Mouse (Mus musculus) hindbrain, embryonic 14.5 days (tissue): ENCODE measurements around the gene Mrpl44. TPM values are rescaled to one million over a fixed set of nuclear protein-coding genes. Genes with fewer than 3 reads are reported as not detected.

Experiments used
- ATAC-seq: fragments of 200-750 bp; cut with Nextera tagmentation; 2 replicates; pipeline ENCODE4 v1.8.0; 2017; ENCODE audit warnings: moderate number of reproducible peaks, mild to moderate bottlenecking, moderate TSS enrichment, moderate library complexity; ENCODE audit not compliant: low FRiP score
- DNase-seq: peaks from one replicate; pipeline ENCODE4 v3.0.0-alpha.2; 2015; ENCODE audit warnings: low spot score
- H3K27ac ChIP-seq: fragments of 300-500 bp; sonication (generic); 2 replicates; pipeline ENCODE4 v1.5.1; 2014; ENCODE audit warnings: mild to moderate bottlenecking, moderate library complexity
- H3K27me3 ChIP-seq: fragments of 300-500 bp; sonication (generic); 2 replicates; pipeline ENCODE4 v1.6.1; 2014; ENCODE audit warnings: mild to moderate bottlenecking, low read length, mixed read lengths; ENCODE audit not compliant: control insufficient read depth, insufficient read depth
- H3K36me3 ChIP-seq: fragments of 300-500 bp; sonication (generic); replicated peaks from 2 replicates; pipeline ENCODE4 v1.6.1; 2014; ENCODE audit not compliant: control insufficient read depth, insufficient read depth
- H3K4me1 ChIP-seq: fragments of 300-500 bp; sonication (generic); replicated peaks from 2 replicates; pipeline ENCODE4 v1.6.1; 2014; ENCODE audit warnings: antibody characterized with exemption, low read length, mixed read lengths; ENCODE audit not compliant: control insufficient read depth, insufficient read depth
- H3K4me2 ChIP-seq: fragments of 300-500 bp; sonication (generic); replicated peaks from 2 replicates; pipeline ENCODE4 v1.6.1; 2014; ENCODE audit warnings: mild to moderate bottlenecking, moderate library complexity
- H3K4me3 ChIP-seq: fragments of 300-500 bp; sonication (generic); replicated peaks from 2 replicates; pipeline ENCODE4 v1.5.1; 2014; ENCODE audit warnings: mild to moderate bottlenecking, low read length
- H3K9ac ChIP-seq: fragments of 300-500 bp; sonication (generic); 2 replicates; pipeline ENCODE4 v1.6.1; 2014
- H3K9me3 ChIP-seq: fragments of 300-500 bp; sonication (generic); 2 replicates; pipeline ENCODE4 v1.6.1; 2016; ENCODE audit warnings: low read length; ENCODE audit not compliant: control insufficient read depth
- WGBS: fragments of 180-500 bp; shearing (Covaris S2); extraction: QIAGEN DNeasy Blood & Tissue Kit; methylation state at CpG from one replicate; pipeline ENCODE4 v1.1.7; 2014; 5-methylcytosine and 5-hydroxymethylcytosine counted together
- polyA plus RNA-seq: library from polyadenylated mRNA; unstranded; fragments of >200 nt; fragmentation: Nextera tagmentation; extraction: Ambion mirVana; gene quantifications from 2 replicates; pipeline ENCODE4 v1.2.1, GENCODE M21; 2014

Gene Mrpl44
- polyA plus RNA-seq, 1 experiment from 2014 or later: 38.9 TPM

GRCm38 (mm10) chr1:79774164-79774780 lies 1.5 kb upstream of the Mrpl44 start:
- ATAC-seq: no peak
- no peaks in the 10 kb centered on the region for H3K9me3 ChIP-seq
- H3K9ac ChIP-seq: no peak overlapping the region
- peaks cover 5% of the 10 kb centered on the region; the same call in 1 of the 2 replicates for H3K4me1 ChIP-seq
- H3K36me3 ChIP-seq: peaks cover 18% of the 10 kb centered on the region
- no peak overlapping the region for H3K27ac ChIP-seq
- DNase-seq: no peak
- no peak overlapping the region for H3K4me2 ChIP-seq
- H3K4me3 ChIP-seq: no peak overlapping the region
- 76% methylated on average over 4 of the region's 4 CpGs for WGBS
- no peaks in the 10 kb centered on the region for H3K27me3 ChIP-seq

GRCm38 (mm10) chr1:79778011-79778410 lies 2.2 kb downstream of the Mrpl44 start:
- DNase-seq: no peak

GRCm38 (mm10) chr1:79782433-79782832 lies 6.6 kb downstream of the Mrpl44 start:
- Histone ChIP-seq H3K4me3 (no peak overlapping the region), H3K9ac (no peak overlapping the region), H3K27me3 (no peaks in the 10 kb centered on the region), H3K36me3 (peaks cover 58% of the 10 kb centered on the region), H3K4me2 (no peak overlapping the region), H3K9me3 (no peaks in the 10 kb centered on the region), H3K27ac (no peak overlapping the region), H3K4me1 (no peaks in the 10 kb centered on the region)
- ATAC-seq: 0 out of 2 replicates have a peak, but pooled peaks have one; percentile 25
- 78% methylated on average over 3 of the region's 3 CpGs for WGBS
- DNase-seq: no peak

More at GRCm38 (mm10) chr1:79778011-79778410, 2.2 kb downstream of the Mrpl44 start:
- no peaks in the 10 kb centered on the region for H3K9me3 ChIP-seq
- no peak overlapping the region for H3K9ac ChIP-seq
- peaks cover 54% of the 10 kb centered on the region for H3K36me3 ChIP-seq
- 91% methylated on average over 11 of the region's 11 CpGs for WGBS
- no peak overlapping the region for H3K27ac ChIP-seq
- no peak for ATAC-seq
- H3K4me2 ChIP-seq: no peak overlapping the region
- peaks cover 5% of the 10 kb centered on the region; the same call in 1 of the 2 replicates for H3K4me1 ChIP-seq
- H3K4me3 ChIP-seq: no peak overlapping the region
- H3K27me3 ChIP-seq: no peaks in the 10 kb centered on the region

- Histone ChIP-seq H3K4me2 (no peak overlapping the region), H3K9ac (no peak overlapping the region), H3K4me1 (no peaks in the 10 kb centered on the region), H3K4me3 (no peak overlapping the region), H3K36me3 (peaks cover 19% of the 10 kb centered on the region), H3K9me3 (no peaks in the 10 kb centered on the region), H3K27me3 (no peaks in the 10 kb centered on the region), H3K27ac (no peak overlapping the region)
- WGBS: 70% methylated on average over 7 of the region's 7 CpGs
- ATAC-seq (peak; percentile 91), DNase-seq (peak; percentile 76)
These were observed 10.6 kb downstream of the Mrpl44 start for GRCm38 (mm10) chr1:79786267-79786927.

- ATAC-seq (no peak), DNase-seq (no peak)
- Histone ChIP-seq H3K9me3 (no peaks in the 10 kb centered on the region), H3K27me3 (no peaks in the 10 kb centered on the region), H3K4me3 (no peak overlapping the region), H3K9ac (no peak overlapping the region), H3K36me3 (0 out of 2 replicates have a peak, but pooled peaks cover 3% of the 10 kb centered on the region), H3K4me1 (no peaks in the 10 kb centered on the region), H3K27ac (no peak overlapping the region), H3K4me2 (no peak overlapping the region)
- WGBS: 79% methylated on average over 3 of the region's 3 CpGs
These were observed 21.3 kb downstream of the Mrpl44 start for GRCm38 (mm10) chr1:79797084-79797483.

- H3K36me3 ChIP-seq: no peaks in the 10 kb centered on the region; the same call in 1 of the 2 replicates
- WGBS: 59% methylated on average over 11 of the region's 11 CpGs
- H3K4me2 ChIP-seq: no peak overlapping the region
- H3K27ac ChIP-seq: no peak overlapping the region
- no peaks in the 10 kb centered on the region for H3K9me3 ChIP-seq
- DNase-seq (no peak), ATAC-seq (peak; percentile 70)
- H3K4me3 ChIP-seq: no peak overlapping the region
- H3K27me3 ChIP-seq: no peaks in the 10 kb centered on the region
- no peak overlapping the region for H3K9ac ChIP-seq
- no peaks in the 10 kb centered on the region for H3K4me1 ChIP-seq
These were observed 27.1 kb downstream of the Mrpl44 start for GRCm38 (mm10) chr1:79802858-79803427.

GRCm38 (mm10) chr1:79803614-79804013 lies 27.8 kb downstream of the Mrpl44 start:
- Histone ChIP-seq H3K4me3 (no peak overlapping the region), H3K9me3 (no peaks in the 10 kb centered on the region), H3K36me3 (no peaks in the 10 kb centered on the region; the same call in 1 of the 2 replicates), H3K4me2 (no peak overlapping the region), H3K4me1 (no peaks in the 10 kb centered on the region), H3K9ac (no peak overlapping the region), H3K27me3 (no peaks in the 10 kb centered on the region), H3K27ac (no peak overlapping the region)
- ATAC-seq: no peak
- DNase-seq: no peak
- WGBS: 82% methylated on average over 7 of the region's 7 CpGs

GRCm38 (mm10) chr1:79806865-79807264 lies 31.0 kb downstream of the Mrpl44 start:
- DNase-seq (no peak), ATAC-seq (no peak)
- no peak overlapping the region for H3K4me2 ChIP-seq
- WGBS: 79% methylated on average over 5 of the region's 5 CpGs
- H3K4me1 ChIP-seq: no peaks in the 10 kb centered on the region
- H3K9me3 ChIP-seq: no peaks in the 10 kb centered on the region
- H3K9ac ChIP-seq: no peak overlapping the region
- peaks cover 3% of the 10 kb centered on the region; the same call in 1 of the 2 replicates for H3K36me3 ChIP-seq
- no peak overlapping the region for H3K27ac ChIP-seq
- no peak overlapping the region for H3K4me3 ChIP-seq
- no peaks in the 10 kb centered on the region for H3K27me3 ChIP-seq

GRCm38 (mm10) chr1:79809447-79809846 lies 33.6 kb downstream of the Mrpl44 start:
- Histone ChIP-seq H3K9me3 (no peaks in the 10 kb centered on the region), H3K27ac (no peak overlapping the region), H3K27me3 (no peaks in the 10 kb centered on the region), H3K36me3 (0 out of 2 replicates have a peak, but pooled peaks cover 3% of the 10 kb centered on the region), H3K4me3 (no peak overlapping the region), H3K9ac (no peak overlapping the region), H3K4me1 (no peaks in the 10 kb centered on the region), H3K4me2 (no peak overlapping the region)
- no peak for DNase-seq
- no peak for ATAC-seq
- WGBS: 82% methylated on average over 3 of the region's 3 CpGs
